Mouse (Mus musculus): Measurements from ENCODE around the gene Tgm5. TPM values are rescaled to one million over a fixed set of nuclear protein-coding genes. Genes with fewer than 3 reads are reported as not detected.
"Not testable (repeated sequence)": the region's sequence is repeated elsewhere in the genome, so short reads cannot be mapped to it uniquely, and the experiment has no call there.

The Tgm5 gene
- polyA plus RNA-seq, 1 experiment from 2014 or later = not detected

DNA sequence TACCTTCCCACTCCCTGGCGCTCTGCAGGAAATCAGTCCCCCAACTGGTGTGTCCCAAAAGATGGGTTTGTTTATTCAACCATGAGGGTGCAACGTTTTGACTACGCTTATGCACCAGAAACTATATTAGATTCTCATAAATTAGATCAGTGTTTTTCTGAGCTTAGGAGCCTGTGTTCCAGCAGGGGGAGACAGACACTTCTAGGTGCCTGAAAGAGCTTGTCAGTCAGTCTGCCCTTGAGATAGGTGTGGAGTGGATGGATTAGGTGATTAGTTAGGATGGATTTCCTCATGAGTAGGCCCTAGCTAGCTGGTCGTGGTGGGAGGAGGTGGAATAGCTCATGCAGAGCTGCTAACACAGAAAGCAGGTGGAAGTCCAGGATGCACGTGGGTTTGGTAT is 44.5 kb downstream of the Tgm5 start:
- H3K36me3 ChIP-seq = no peaks in the 10 kb centered on the region
- ATAC-seq (ENCODE audit: insufficient number of reproducible peaks, insufficient read depth, low FRiP score, low TSS enrichment, low read depth) = no peak
- H3K27ac ChIP-seq = no peak overlapping the region
- 57% methylated on average over 5 of the region's 5 CpGs for WGBS
- no peaks in the 10 kb centered on the region for H3K4me1 ChIP-seq (replicated peaks)
- H3K9ac ChIP-seq (replicated peaks) = no peak overlapping the region
- no peak overlapping the region for H3K4me3 ChIP-seq (replicated peaks)
- H3K9me3 ChIP-seq = no peaks in the 10 kb centered on the region
- 0 out of 2 replicates have a peak, but pooled peaks cover 3% of the 10 kb centered on the region for H3K27me3 ChIP-seq
- no peak overlapping the region for H3K4me2 ChIP-seq

DNA sequence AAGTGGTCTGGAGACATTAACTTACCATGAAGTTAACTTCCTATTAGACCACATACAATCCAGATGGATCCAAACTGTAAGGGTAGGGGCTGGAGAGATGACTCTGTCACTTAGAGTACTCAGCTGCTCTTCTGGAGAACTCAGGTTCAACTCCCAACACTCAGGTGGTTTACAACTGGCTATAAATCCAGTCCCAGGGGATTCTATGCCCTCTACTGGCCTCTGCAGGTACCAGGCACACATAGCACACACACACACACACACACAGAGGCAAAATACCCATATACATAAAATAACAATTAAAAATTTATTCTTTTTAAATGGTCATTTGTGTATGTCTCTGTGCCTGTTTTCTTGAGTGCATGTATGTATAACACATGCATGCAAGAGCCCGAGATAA is 46.3 kb downstream of the Tgm5 start:
- 88% methylated on average over 1 of the region's 1 CpGs for WGBS

DNA sequence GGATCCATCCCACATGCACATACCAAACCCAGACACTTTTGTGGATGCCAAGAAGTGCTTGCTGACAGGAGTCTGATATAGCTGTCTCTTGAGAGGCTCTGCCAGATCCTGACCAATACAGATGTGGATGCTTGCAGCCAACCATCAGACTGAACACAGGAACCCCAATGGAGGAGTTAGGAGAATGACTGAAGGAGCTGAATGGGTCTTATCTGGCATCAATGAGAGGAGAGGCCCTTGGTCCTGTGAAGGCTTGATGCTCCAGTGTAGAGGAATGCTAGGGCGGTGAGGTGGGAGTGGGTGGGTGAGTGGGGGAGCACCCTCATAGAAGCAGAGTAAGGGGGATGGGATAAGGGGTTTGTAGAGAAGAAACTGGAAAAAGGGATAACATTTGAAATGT is 46.8 kb downstream of the Tgm5 start:
- not testable (repeated sequence) for ATAC-seq (ENCODE audit: insufficient number of reproducible peaks, insufficient read depth, low FRiP score, low TSS enrichment, low read depth); H3K9ac ChIP-seq (replicated peaks)
- WGBS = 100% methylated on average over 1 of the region's 1 CpGs

More for the DNA sequence above, 46.3 kb downstream of the Tgm5 start:
- Histone ChIP-seq H3K27me3 (0 out of 2 replicates have a peak, but pooled peaks cover 3% of the 10 kb centered on the region), H3K9me3 (no peaks in the 10 kb centered on the region), H3K4me2 (no peak overlapping the region), H3K36me3 (no peaks in the 10 kb centered on the region), H3K27ac (no peak overlapping the region), H3K9ac (replicated peaks) (no peak overlapping the region), H3K4me1 (replicated peaks) (no peaks in the 10 kb centered on the region), H3K4me3 (replicated peaks) (no peak overlapping the region)
- no peak for ATAC-seq (ENCODE audit: insufficient number of reproducible peaks, insufficient read depth, low FRiP score, low TSS enrichment, low read depth)

DNA sequence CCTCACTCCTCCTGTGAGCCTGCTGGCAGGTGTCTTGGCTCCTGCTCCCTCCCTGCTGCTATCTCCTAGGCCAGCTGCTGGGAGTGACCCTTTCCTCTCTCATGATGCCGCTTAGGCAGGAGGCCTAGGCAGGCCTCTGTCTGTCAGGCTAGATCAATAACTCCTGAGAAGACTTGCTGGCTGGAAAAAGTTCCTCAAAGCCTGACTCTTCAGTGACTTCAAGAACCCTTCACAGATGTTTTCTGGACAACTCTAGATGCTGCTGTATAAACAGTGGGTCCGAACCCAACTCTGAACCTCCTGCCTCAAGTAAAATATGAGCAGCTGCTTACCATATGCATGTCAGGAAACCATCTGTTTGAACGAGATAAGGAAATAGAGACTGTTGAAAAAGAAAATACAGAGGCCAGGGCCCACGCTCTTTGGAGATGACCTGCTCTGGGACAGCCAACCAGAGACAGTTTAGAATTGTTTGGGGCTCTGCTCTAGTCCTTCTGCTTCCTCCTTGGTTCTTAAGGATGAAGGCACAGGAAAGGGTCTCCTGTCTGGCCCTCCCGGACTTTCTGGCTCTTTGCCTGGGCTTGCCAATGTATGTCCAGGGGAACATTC is 48.8 kb downstream of the Tgm5 start, which contains the start of gene Epb42:
Gene Epb42 (minus strand): TSS at position 340 of the 609 bp plus-strand sequence.
- no peak within 1 kb of the TSS for H3K9ac ChIP-seq (replicated peaks)
- H3K4me1 ChIP-seq (replicated peaks) = no peaks in the 10 kb centered on the region
- no peak for ATAC-seq (ENCODE audit: insufficient number of reproducible peaks, insufficient read depth, low FRiP score, low TSS enrichment, low read depth)
- WGBS = 62% methylated on average over 5 of the region's 5 CpGs
- H3K27ac ChIP-seq = no peak within 1 kb of the TSS
- no peaks in the 10 kb centered on the region for H3K36me3 ChIP-seq
- H3K9me3 ChIP-seq = no peaks in the 10 kb centered on the region
- H3K4me2 ChIP-seq = no peak within 1 kb of the TSS
- 0 out of 2 replicates have a peak, but pooled peaks cover 3% of the 10 kb centered on the region for H3K27me3 ChIP-seq
- H3K4me3 ChIP-seq (replicated peaks) = no peak within 1 kb of the TSS

More for the DNA sequence above, 46.8 kb downstream of the Tgm5 start:
- H3K27me3 ChIP-seq; H3K36me3 ChIP-seq; H3K27ac ChIP-seq; H3K4me1 ChIP-seq (replicated peaks); H3K9me3 ChIP-seq; H3K4me2 ChIP-seq; H3K4me3 ChIP-seq (replicated peaks): not testable (repeated sequence)

DNA sequence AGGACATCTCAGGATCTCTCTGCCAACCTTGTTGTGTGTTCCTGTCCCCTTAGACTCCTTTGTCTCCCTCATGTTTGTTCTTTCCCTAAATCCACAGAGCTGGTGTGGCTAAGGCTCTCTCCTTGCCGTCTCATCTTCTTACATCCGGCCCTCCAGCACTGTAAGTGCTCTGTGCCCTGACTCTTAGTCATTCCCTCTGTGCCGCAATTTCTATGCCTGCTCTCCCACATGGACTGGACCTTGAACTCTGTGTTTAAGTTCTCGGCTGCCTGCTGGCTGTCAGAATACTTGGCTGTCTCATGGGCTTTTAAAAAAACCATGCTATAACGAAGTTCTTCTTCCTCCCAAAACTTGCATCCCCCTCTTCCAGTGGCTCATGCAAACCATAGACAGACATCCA is 62.7 kb downstream of the Tgm5 start:
- no peaks in the 10 kb centered on the region for H3K27me3 ChIP-seq
- H3K9ac ChIP-seq (replicated peaks) = no peak overlapping the region
- H3K4me1 ChIP-seq (replicated peaks) = no peaks in the 10 kb centered on the region
- H3K4me3 ChIP-seq (replicated peaks) = no peak overlapping the region
- no peak overlapping the region for H3K4me2 ChIP-seq
- no peak for ATAC-seq (ENCODE audit: insufficient number of reproducible peaks, insufficient read depth, low FRiP score, low TSS enrichment, low read depth)
- 78% methylated on average over 5 of the region's 5 CpGs for WGBS
- no peaks in the 10 kb centered on the region for H3K9me3 ChIP-seq
- H3K27ac ChIP-seq = no peak overlapping the region
- peaks cover 2% of the 10 kb centered on the region for H3K36me3 ChIP-seq

DNA sequence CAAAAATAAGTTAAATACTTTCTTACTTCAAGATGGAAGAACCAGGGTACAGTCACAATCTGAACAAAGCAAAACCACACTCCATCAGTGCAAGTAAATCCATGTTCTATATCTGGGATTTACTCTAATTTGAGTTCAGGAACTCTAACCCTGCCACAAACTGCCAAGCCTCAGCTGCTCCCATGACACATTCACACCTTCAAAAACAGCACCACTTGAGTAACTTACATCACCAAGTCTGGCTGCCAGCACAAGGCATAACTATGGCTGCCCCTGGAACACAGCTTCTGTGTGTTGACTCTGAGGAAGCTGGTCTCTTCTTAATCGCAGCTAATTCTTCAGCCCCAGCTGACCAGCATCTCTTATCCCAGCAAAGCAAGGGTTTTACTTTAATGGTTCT is 68.5 kb downstream of the Tgm5 start:
- H3K9me3 ChIP-seq = no peaks in the 10 kb centered on the region
- no peak overlapping the region for H3K4me2 ChIP-seq
- no peak overlapping the region for H3K9ac ChIP-seq (replicated peaks)
- WGBS = 97% methylated on average over 1 of the region's 1 CpGs
- no peaks in the 10 kb centered on the region for H3K27me3 ChIP-seq
- no peak for ATAC-seq (ENCODE audit: insufficient number of reproducible peaks, insufficient read depth, low FRiP score, low TSS enrichment, low read depth)
- peaks cover 38% of the 10 kb centered on the region for H3K36me3 ChIP-seq
- no peak overlapping the region for H3K27ac ChIP-seq
- no peak overlapping the region for H3K4me3 ChIP-seq (replicated peaks)
- no peaks in the 10 kb centered on the region for H3K4me1 ChIP-seq (replicated peaks)

DNA sequence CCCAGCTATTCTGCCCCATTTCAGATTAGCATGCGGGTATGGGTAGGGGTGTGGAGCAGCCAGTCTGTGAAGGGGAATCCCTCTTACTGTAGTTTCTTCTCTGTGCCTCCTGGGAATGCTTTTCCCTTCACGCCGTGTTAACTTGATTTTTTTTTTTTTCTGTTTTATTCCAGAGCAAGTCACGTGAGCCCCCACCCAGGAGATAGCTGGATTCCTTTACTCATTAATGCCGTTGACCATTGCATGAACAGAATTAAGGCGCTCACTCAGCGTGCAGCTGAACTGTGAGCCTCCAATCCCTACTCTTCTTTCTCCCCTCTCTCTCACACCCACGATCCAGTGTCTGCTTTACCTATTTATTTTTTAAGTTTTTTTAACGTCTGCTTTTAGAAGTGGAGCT is 69.4 kb downstream of the Tgm5 start:
- Histone ChIP-seq H3K9ac (replicated peaks) (no peak overlapping the region), H3K4me3 (replicated peaks) (no peak overlapping the region), H3K4me1 (replicated peaks) (no peaks in the 10 kb centered on the region), H3K4me2 (no peak overlapping the region), H3K36me3 (peaks cover 46% of the 10 kb centered on the region), H3K9me3 (no peaks in the 10 kb centered on the region), H3K27me3 (no peaks in the 10 kb centered on the region), H3K27ac (no peak overlapping the region)
- 89% methylated on average over 9 of the region's 9 CpGs for WGBS
- ATAC-seq (ENCODE audit: insufficient number of reproducible peaks, insufficient read depth, low FRiP score, low TSS enrichment, low read depth) = no peak

DNA sequence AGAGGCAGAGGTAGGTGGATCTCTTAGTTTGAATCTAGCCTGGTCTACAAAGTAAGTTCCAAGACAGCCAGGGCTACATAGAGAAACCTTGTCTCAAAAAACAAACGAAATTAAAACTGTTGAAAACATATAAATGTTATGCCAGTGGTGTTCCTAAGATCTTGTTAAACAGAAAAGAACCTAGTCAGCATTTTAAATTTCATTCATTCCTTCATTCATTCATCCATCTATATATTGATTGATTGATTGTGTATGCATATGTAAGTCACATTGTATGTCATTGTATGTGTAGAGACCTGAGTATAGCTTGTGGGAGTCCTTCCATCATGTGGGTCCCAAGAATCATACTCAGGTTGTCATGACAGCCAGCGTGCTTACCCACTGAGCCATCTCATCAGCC is 70.1 kb downstream of the Tgm5 start:
- Histone ChIP-seq H3K4me1 (replicated peaks) (no peaks in the 10 kb centered on the region), H3K9me3 (no peaks in the 10 kb centered on the region), H3K4me3 (replicated peaks) (no peak overlapping the region), H3K36me3 (peaks cover 46% of the 10 kb centered on the region), H3K27ac (no peak overlapping the region), H3K9ac (replicated peaks) (no peak overlapping the region), H3K4me2 (no peak overlapping the region), H3K27me3 (no peaks in the 10 kb centered on the region)
- ATAC-seq (ENCODE audit: insufficient number of reproducible peaks, insufficient read depth, low FRiP score, low TSS enrichment, low read depth) = no peak
- 86% methylated on average over 2 of the region's 2 CpGs for WGBS

DNA sequence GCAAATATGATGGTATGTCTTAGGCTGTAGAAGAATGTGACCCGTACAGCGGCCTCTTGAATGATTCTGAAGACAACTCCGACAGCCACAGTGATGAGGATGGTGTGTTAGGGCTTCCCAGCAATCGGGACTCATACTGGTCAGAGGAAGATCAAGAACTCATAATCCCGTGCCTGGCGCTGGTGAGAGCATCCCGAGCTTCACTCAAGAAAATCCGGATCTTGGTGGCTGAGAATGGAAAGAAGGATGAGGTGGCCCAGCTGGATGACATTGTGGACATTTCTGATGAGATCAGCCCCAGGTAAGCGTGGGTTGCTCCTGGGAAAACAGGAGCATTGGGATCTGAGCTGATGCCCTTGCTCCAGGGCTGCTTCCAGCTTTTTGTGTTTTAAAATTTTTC is 73.0 kb downstream of the Tgm5 start:
- H3K4me1 ChIP-seq (replicated peaks) = peaks cover 8% of the 10 kb centered on the region

DNA sequence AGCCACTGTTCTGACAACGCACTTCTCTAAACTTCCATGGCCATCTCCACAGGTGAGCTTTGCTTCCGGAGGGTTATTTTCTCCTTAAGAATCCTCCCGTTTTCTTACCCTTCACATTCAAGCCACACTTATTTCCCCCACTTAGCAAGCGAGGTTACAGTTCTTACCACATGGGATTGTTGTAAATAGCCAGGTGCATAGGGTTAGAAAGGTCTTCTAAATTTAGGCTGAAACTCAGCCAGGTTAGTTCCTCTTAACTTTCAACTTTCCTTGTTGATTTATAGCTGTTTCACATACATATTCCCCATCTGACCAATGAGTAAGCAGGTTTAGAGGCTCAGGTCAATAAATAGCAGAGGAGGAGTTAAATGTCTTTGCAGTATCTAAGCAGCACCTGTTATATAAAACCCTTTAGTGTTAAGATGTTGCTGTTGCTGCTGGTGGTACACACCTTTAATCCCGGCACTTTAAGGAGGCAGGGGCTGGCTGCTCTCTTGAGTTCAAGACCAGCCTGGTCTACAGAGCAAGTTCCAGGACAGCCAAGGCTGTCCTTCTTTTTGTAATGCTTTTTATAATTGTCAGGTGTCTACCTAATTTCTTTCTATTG is 76.5 kb downstream of the Tgm5 start:
- peaks cover 21% of the 10 kb centered on the region for H3K36me3 ChIP-seq
- H3K4me2 ChIP-seq = peak overlapping the region; percentile 83
- no peak overlapping the region for H3K27ac ChIP-seq
- H3K9me3 ChIP-seq = no peaks in the 10 kb centered on the region
- 24% methylated on average over 5 of the region's 5 CpGs for WGBS
- H3K4me3 ChIP-seq (replicated peaks) = peak overlapping the region; percentile 83
- no peaks in the 10 kb centered on the region for H3K27me3 ChIP-seq
- peaks cover 8% of the 10 kb centered on the region for H3K4me1 ChIP-seq (replicated peaks)
- peak overlapping the region; percentile 69 for H3K9ac ChIP-seq (replicated peaks)
- ATAC-seq (ENCODE audit: insufficient number of reproducible peaks, insufficient read depth, low FRiP score, low TSS enrichment, low read depth) = no peak

More for the DNA sequence above, 73.0 kb downstream of the Tgm5 start:
- H3K27ac ChIP-seq = no peak overlapping the region
- ATAC-seq (ENCODE audit: insufficient number of reproducible peaks, insufficient read depth, low FRiP score, low TSS enrichment, low read depth) = no peak
- H3K4me3 ChIP-seq (replicated peaks) = no peak overlapping the region
- no peak overlapping the region for H3K9ac ChIP-seq (replicated peaks)
- no peaks in the 10 kb centered on the region for H3K9me3 ChIP-seq
- H3K36me3 ChIP-seq = peaks cover 42% of the 10 kb centered on the region
- no peak overlapping the region for H3K4me2 ChIP-seq
- H3K27me3 ChIP-seq = no peaks in the 10 kb centered on the region
- 93% methylated on average over 9 of the region's 9 CpGs for WGBS

DNA sequence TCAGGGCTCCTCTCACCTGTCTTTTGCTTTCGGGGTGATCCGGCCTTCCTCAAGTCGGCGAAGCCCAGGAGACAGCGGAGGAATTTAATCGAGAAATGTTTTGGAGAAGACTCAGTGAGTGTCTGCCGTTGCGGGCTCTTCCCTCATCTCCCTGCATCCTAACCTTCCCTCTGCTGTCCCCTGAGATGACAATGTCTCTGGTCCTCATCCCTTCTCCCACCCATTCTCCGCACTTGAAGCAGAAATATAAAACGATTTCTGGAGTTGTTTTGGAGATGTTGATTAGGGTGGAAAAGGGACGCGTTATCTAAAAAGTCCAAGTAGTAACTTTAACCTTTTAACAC is 77.0 kb downstream of the Tgm5 start:
- ATAC-seq (ENCODE audit: insufficient number of reproducible peaks, insufficient read depth, low FRiP score, low TSS enrichment, low read depth) = no peak
- Histone ChIP-seq H3K9me3 (no peaks in the 10 kb centered on the region), H3K27me3 (no peaks in the 10 kb centered on the region), H3K9ac (replicated peaks) (peak overlapping the region; percentile 69), H3K4me1 (replicated peaks) (peaks cover 8% of the 10 kb centered on the region), H3K27ac (peak overlapping the region; percentile 62; the same call in 1 of the 2 replicates), H3K4me3 (replicated peaks) (peak overlapping the region; percentile 83), H3K4me2 (peak overlapping the region; percentile 83), H3K36me3 (peaks cover 18% of the 10 kb centered on the region)
- 2% methylated on average over 12 of the region's 12 CpGs for WGBS
